Mouse (Mus musculus) intestine, postnatal 0 days (tissue): ENCODE results near the gene Arsg. TPM values are rescaled to one million over a fixed set of nuclear protein-coding genes. Genes with fewer than 3 reads are reported as not detected.
"Not testable (repeated sequence)": the region's sequence is repeated elsewhere in the genome, so short reads cannot be mapped to it uniquely, and the experiment has no call there.

Experiments
- ATAC-seq: fragments of 200-750 bp; cut with Nextera tagmentation; 2 replicates; pipeline ENCODE4 v1.8.0; 2017; ENCODE audit warnings: mild to moderate bottlenecking, moderate TSS enrichment, moderate library complexity
- H3K27ac ChIP-seq: fragments of 300-500 bp; sonication (generic); 2 replicates; pipeline ENCODE4 v1.5.1; 2014; ENCODE audit warnings: mild to moderate bottlenecking, low read depth, low read length, moderate library complexity
- H3K27me3 ChIP-seq: fragments of 300-500 bp; sonication (generic); replicated peaks from 2 replicates; pipeline ENCODE4 v1.6.1; 2014; ENCODE audit warnings: low read length, mixed read lengths; ENCODE audit not compliant: control insufficient read depth, insufficient read depth
- H3K36me3 ChIP-seq: fragments of 300-500 bp; sonication (generic); 2 replicates; pipeline ENCODE4 v1.6.1; 2014; ENCODE audit warnings: mild to moderate bottlenecking, moderate library complexity; ENCODE audit not compliant: control insufficient read depth, insufficient read depth
- H3K4me1 ChIP-seq: fragments of 300-500 bp; sonication (generic); replicated peaks from 2 replicates; pipeline ENCODE4 v1.6.1; 2014; ENCODE audit warnings: antibody characterized with exemption, low read length, mixed read lengths; ENCODE audit not compliant: control insufficient read depth, insufficient read depth
- H3K4me2 ChIP-seq: fragments of 300-500 bp; sonication (generic); replicated peaks from 2 replicates; pipeline ENCODE4 v1.6.1; 2014; ENCODE audit warnings: low read depth, mild to moderate bottlenecking, moderate library complexity
- H3K4me3 ChIP-seq: fragments of 300-500 bp; sonication (generic); 2 replicates; pipeline ENCODE4 v1.5.1; 2014; ENCODE audit warnings: low read depth, low read length
- H3K9ac ChIP-seq: fragments of 300-500 bp; sonication (generic); 2 replicates; pipeline ENCODE4 v1.6.1; 2014; ENCODE audit warnings: mild to moderate bottlenecking, low read depth, low read length
- H3K9me3 ChIP-seq: fragments of 300-500 bp; sonication (generic); 2 replicates; pipeline ENCODE4 v1.6.1; 2016; ENCODE audit warnings: mixed run types; ENCODE audit not compliant: control insufficient read depth
- CTCF ChIP-seq: sonication (generic); IDR thresholded peaks from 2 replicates; pipeline ENCODE4 v1.5.1; 2016; ENCODE audit warnings: low read depth, mild to moderate bottlenecking, control low read depth, antibody characterized with exemption, moderate library complexity
- WGBS: fragments of 180-500 bp; shearing (Covaris S2); extraction: QIAGEN DNeasy Blood & Tissue Kit; methylation state at CpG from one replicate; pipeline ENCODE4 v1.1.7; 2014; 5-methylcytosine and 5-hydroxymethylcytosine counted together
- polyA plus RNA-seq: library from polyadenylated mRNA; unstranded; fragments of >200 nt; fragmentation: Nextera tagmentation; extraction: Ambion mirVana; gene quantifications from 2 replicates; pipeline ENCODE4 v1.2.1, GENCODE M21; 2015

Gene Arsg
- polyA plus RNA-seq, 1 experiment from 2014 or later = 50.9 TPM

GRCm38 (mm10) chr11:109487991-109488684, 15.0 kb downstream of the Arsg start:
- Histone ChIP-seq H3K27ac (no peak overlapping the region), H3K4me2 (no peak overlapping the region), H3K9ac (no peak overlapping the region), H3K4me1 (no peaks in the 10 kb centered on the region), H3K9me3 (no peaks in the 10 kb centered on the region), H3K4me3 (no peak overlapping the region), H3K36me3 (no peaks in the 10 kb centered on the region; the same call in 1 of the 2 replicates), H3K27me3 (no peaks in the 10 kb centered on the region)
- peak; percentile 64 for ATAC-seq
- no peak for TF ChIP-seq CTCF
- 56% methylated on average over 10 of the region's 10 CpGs for WGBS

- Histone ChIP-seq H3K4me1 (no peaks in the 10 kb centered on the region), H3K27me3 (no peaks in the 10 kb centered on the region), H3K4me3 (no peak overlapping the region), H3K9me3 (no peaks in the 10 kb centered on the region), H3K9ac (no peak overlapping the region), H3K27ac (no peak overlapping the region), H3K4me2 (no peak overlapping the region), H3K36me3 (no peaks in the 10 kb centered on the region; the same call in 1 of the 2 replicates)
- no peak for ATAC-seq
- WGBS = 88% methylated on average over 2 of the region's 2 CpGs
- no peak for TF ChIP-seq CTCF
These were observed 16.6 kb downstream of the Arsg start for GRCm38 (mm10) chr11:109489763-109490162.

GRCm38 (mm10) chr11:109491844-109492243, 18.7 kb downstream of the Arsg start:
- Histone ChIP-seq H3K36me3 (no peaks in the 10 kb centered on the region; the same call in 1 of the 2 replicates), H3K9ac (no peak overlapping the region), H3K27ac (no peak overlapping the region), H3K9me3 (no peaks in the 10 kb centered on the region), H3K4me1 (no peaks in the 10 kb centered on the region; the same call in 1 of the 2 replicates), H3K27me3 (no peaks in the 10 kb centered on the region), H3K4me2 (no peak overlapping the region), H3K4me3 (no peak overlapping the region)
- ATAC-seq = no peak
- 83% methylated on average over 4 of the region's 4 CpGs for WGBS
- TF ChIP-seq CTCF = no peak

- H3K27ac ChIP-seq, ATAC-seq: not testable (repeated sequence)
These were observed 19.8 kb downstream of the Arsg start for GRCm38 (mm10) chr11:109492847-109493464.

GRCm38 (mm10) chr11:109494890-109495770, 22.0 kb downstream of the Arsg start:
- Histone ChIP-seq H3K4me2 (peak overlapping the region; percentile 21), H3K9ac (no peak overlapping the region), H3K4me1 (peaks cover 5% of the 10 kb centered on the region; the same call in 1 of the 2 replicates), H3K27ac (peak overlapping the region; percentile 81), H3K4me3 (no peak overlapping the region), H3K9me3 (no peaks in the 10 kb centered on the region), H3K36me3 (no peaks in the 10 kb centered on the region; the same call in 1 of the 2 replicates), H3K27me3 (no peaks in the 10 kb centered on the region)
- whole genome bisulfite sequencing = 43% methylated on average over 24 of the region's 24 CpGs
- TF ChIP-seq CTCF = no peak
- peak; percentile 67 for ATAC-seq

More at GRCm38 (mm10) chr11:109492847-109493464, 19.8 kb downstream of the Arsg start:
- not testable (repeated sequence) for H3K36me3 ChIP-seq, H3K4me1 ChIP-seq, H3K4me2 ChIP-seq, H3K9ac ChIP-seq, H3K27me3 ChIP-seq, H3K4me3 ChIP-seq, H3K9me3 ChIP-seq
- 50% methylated on average over 8 of the region's 8 CpGs for WGBS
